Mouse (Mus musculus): ENCODE data around the gene Fbxo47.

DNA sequence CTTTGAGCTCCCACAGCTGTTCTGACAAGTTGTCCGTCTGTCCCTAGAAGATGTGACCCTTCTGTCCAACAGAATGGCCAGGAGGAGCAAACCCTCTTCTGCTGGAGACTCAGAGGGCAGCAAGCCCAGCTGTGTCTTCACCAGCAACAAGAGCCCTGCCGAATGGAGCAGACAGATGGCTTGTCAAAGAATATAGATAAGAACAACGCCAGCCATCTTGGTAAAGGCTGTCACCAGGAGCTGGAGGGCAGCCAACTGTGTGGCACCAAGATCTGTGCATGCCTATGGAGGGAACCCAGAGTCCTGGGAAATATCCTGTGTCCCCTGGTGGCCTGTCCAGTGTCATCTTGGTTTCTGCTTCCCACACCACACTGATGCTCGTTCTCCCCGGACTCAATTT lies 24.0 kb upstream of the Fbxo47 start:
- TF ChIP-seq CTCF (IDR thresholded peaks at IDR 0.05) (no peak), EP300 (IDR thresholded peaks at IDR 0.05) (no peak)

Measured in lung, postnatal 0 days (tissue).